Mouse (Mus musculus): ENCODE measurements around the gene Malrd1.

DNA sequence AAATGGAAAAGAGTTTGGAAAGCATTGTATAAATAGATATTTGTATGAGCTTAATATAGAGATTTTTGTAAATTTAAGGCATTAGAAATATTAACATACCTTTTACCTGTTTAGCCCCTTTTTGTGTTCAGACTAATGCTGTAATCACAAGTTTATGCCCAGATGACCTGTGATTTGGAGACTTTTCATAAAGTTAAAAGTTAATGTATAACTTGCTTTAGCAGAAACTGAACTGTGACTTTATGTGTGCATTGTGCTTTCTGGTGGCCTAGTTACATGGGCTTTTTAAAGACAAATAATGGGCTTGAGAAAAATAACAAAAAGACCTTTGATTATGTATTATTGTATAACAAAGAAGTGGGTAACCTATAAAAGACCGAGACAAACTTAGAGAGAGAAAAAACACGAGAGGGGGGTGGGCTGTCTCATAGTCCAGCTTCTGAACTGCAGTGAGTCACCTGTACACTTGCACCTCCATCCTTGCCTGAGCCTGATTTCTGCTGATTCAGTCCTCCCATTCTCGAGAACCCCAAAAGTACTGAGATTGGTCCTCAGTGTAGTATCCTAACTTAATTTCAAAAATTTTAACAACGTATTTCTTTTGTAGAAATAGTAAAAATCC, 87.2 kb downstream of the Malrd1 start:
- no peak for TF ChIP-seq CTCF (IDR thresholded peaks at IDR 0.05; ENCODE audit: low read depth)
- TF ChIP-seq EP300 (IDR thresholded peaks at IDR 0.05; ENCODE audit: low read depth), result no peak

Measured in liver, postnatal 0 days (tissue).